ENCODE assay signal across 8 mouse cellular contexts in the genomic region with DNA sequence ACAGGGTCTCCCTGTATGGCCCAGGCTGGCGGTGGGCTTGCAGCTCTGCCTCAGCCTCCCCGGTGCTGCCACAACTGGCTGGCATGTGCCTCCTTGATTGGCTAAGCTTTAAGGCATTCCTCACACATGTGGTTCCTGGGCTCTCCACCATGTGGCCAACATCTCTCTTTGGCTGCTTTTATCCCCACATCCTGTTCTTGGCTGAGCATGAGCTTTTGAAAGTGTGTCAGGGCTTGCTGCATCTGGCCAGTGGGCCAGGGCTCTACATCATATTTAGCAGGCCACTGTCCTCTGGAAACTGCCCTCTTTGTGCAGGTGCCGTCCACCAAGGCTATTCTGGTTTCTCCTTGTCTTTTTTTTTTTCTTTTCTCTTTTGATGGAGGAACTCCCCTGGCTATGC. TPM values are rescaled to one million over a fixed set of nuclear protein-coding genes. Genes with fewer than 3 reads are reported as not detected.
DNase-seq lines count a peak whose midpoint lies in the region; ATAC-seq and TF ChIP-seq lines count a peak whose summit lies in the region.

No protein-coding gene starts in this region.

- peaks cover 73% of the 10 kb centered on the region for H3K79me2 ChIP-seq in C2C12 (ENCODE audit: control insufficient read depth, insufficient read depth)

- peak overlapping the region; percentile 98 for H3K4me2 ChIP-seq in hindbrain, embryonic 16.5 days (ENCODE audit: low read length)

- no peaks in the 10 kb centered on the region for H3K27me3 ChIP-seq in C2C12 (ENCODE audit: control insufficient read depth, insufficient read depth, insufficient read length)
- no peaks in the 10 kb centered on the region for H3K27me3 ChIP-seq in hindbrain, embryonic 16.5 days (replicated peaks; ENCODE audit: control insufficient read depth, insufficient read depth, low read length)
- no peaks in the 10 kb centered on the region for H3K27me3 ChIP-seq in midbrain, embryonic 10.5 days (ENCODE audit: low read depth, poor library complexity, severe bottlenecking)

- no peaks in the 10 kb centered on the region for H3K9me3 ChIP-seq in hindbrain, embryonic 16.5 days (ENCODE audit: control insufficient read depth, low read length)
- no peaks in the 10 kb centered on the region for H3K9me3 ChIP-seq in midbrain, embryonic 10.5 days (replicated peaks)

- H3K4me1 ChIP-seq in hindbrain, embryonic 16.5 days (ENCODE audit: control insufficient read depth, insufficient read depth, low read depth, low read length), result peaks cover 37% of the 10 kb centered on the region
- peaks cover 50% of the 10 kb centered on the region for H3K4me1 ChIP-seq in midbrain, embryonic 10.5 days

- DNase-seq in CD4-positive, CD25-positive, alpha-beta regulatory T cell, adult 2 months (ENCODE audit: low read depth, low spot score), result peak; percentile 25
- DNase-seq in fibroblast of lung, adult 2 months (ENCODE audit: low read depth), result peak; percentile 64
- DNase-seq in midbrain, embryonic 10.5 days (ENCODE audit: low spot score), result no peak
- DNase-seq in layer of hippocampus, adult 18-20 months (ENCODE audit: low spot score in 2 of 2), result no peak
- no peak for DNase-seq in left cerebral cortex, adult 9 months (ENCODE audit: low spot score in 2 of 2)

- no peak overlapping the region for H3ac ChIP-seq in C2C12 (ENCODE audit: control insufficient read depth, insufficient read length, low read depth)

- peaks cover 35% of the 10 kb centered on the region for H3K79me3 ChIP-seq in C2C12 (ENCODE audit: low read depth)

- no peak for ATAC-seq in CD4-positive, CD25-positive, alpha-beta regulatory T cell, adult 4 months
- no peak for ATAC-seq in hindbrain, embryonic 16.5 days

- 0 out of 2 replicates have a peak overlapping the region, but pooled peaks have one; percentile 19 for H3K27ac ChIP-seq in hindbrain, embryonic 16.5 days (ENCODE audit: low read depth, low read length)
- H3K27ac ChIP-seq in midbrain, embryonic 10.5 days (replicated peaks), result no peak overlapping the region

- 71% methylated on average over 3 of the region's 3 CpGs for WGBS in hindbrain, embryonic 16.5 days
- 75% methylated on average over 3 of the region's 3 CpGs for WGBS in midbrain, embryonic 10.5 days

- no peak for TF ChIP-seq CTCF in C2C12 (IDR thresholded peaks at IDR 0.05; ENCODE audit: control insufficient read depth, insufficient read depth, insufficient read length)

- peak overlapping the region; percentile 98 for H3K4me3 ChIP-seq in C2C12 (ENCODE audit: insufficient read depth, poor library complexity, severe bottlenecking)
- H3K4me3 ChIP-seq in hindbrain, embryonic 16.5 days (ENCODE audit: low read length), result peak overlapping the region; percentile 76
- peak overlapping the region; percentile 99 for H3K4me3 ChIP-seq in midbrain, embryonic 10.5 days

- peak overlapping the region; percentile 89; the same call in 1 of the 2 replicates for H3K9ac ChIP-seq in hindbrain, embryonic 16.5 days (ENCODE audit: low read depth, low read length)

- peaks cover 21% of the 10 kb centered on the region for H3K36me3 ChIP-seq in C2C12 (ENCODE audit: control insufficient read depth, insufficient read depth)
- peaks cover 16% of the 10 kb centered on the region for H3K36me3 ChIP-seq in hindbrain, embryonic 16.5 days (ENCODE audit: control insufficient read depth, insufficient read depth, low read length)
- H3K36me3 ChIP-seq in midbrain, embryonic 10.5 days, result peaks cover 25% of the 10 kb centered on the region

TF ChIP-seq in C2C12, 6 proteins besides CTCF, POLR2A, EP300 and RAD21:
- TF ChIP-seq MAX (IDR thresholded peaks at IDR 0.05) (peak; percentile 94), CEBPB (IDR thresholded peaks at IDR 0.05; ENCODE audit: low read depth) (no peak), USF1 (IDR thresholded peaks at IDR 0.05; ENCODE audit: low read depth) (peak; percentile 31)

RNA-seq across cellular contexts. Expression of gene Sppl2b, which starts 1.2 kb away (rescaled TPM):
- 10 to 100 TPM; 12.2 to 22.2 TPM for polyA plus RNA-seq in CD4-positive, CD25-positive, alpha-beta regulatory T cell, adult 4 months (2017; shearing (Covaris generic))
- 31.2 TPM for polyA plus RNA-seq in C2C12 (2012; fragmentation: generic; extraction: Trizol)
- 92.4 and 97.5 TPM in 2 replicates for polyA plus RNA-seq in hindbrain, embryonic 16.5 days (2015; fragmentation: Nextera tagmentation; extraction: Ambion mirVana)
- 42.8 and 45.6 TPM in 2 replicates for polyA plus RNA-seq in midbrain, embryonic 10.5 days (2016; fragmentation: Nextera tagmentation; extraction: Ambion mirVana)
- total RNA-seq in layer of hippocampus, adult 18-20 months (2021), result 10 to 100 TPM; 46.4 to 55.6 TPM

RNA-seq across cellular contexts. Expression of gene Lsm7, which starts 1.3 kb away (rescaled TPM):
- 100 to 1,000 TPM; 198 to 233 TPM for polyA plus RNA-seq in CD4-positive, CD25-positive, alpha-beta regulatory T cell, adult 4 months (2017; shearing (Covaris generic))
- polyA plus RNA-seq in C2C12 (2012; fragmentation: generic; extraction: Trizol), result 297 TPM
- 197 and 208 TPM in 2 replicates for polyA plus RNA-seq in hindbrain, embryonic 16.5 days (2015; fragmentation: Nextera tagmentation; extraction: Ambion mirVana)
- 322 and 326 TPM in 2 replicates for polyA plus RNA-seq in midbrain, embryonic 10.5 days (2016; fragmentation: Nextera tagmentation; extraction: Ambion mirVana)
- total RNA-seq in layer of hippocampus, adult 18-20 months (2021), result 10 to 100 TPM; 41.4 to 50.4 TPM

RNA-seq across cellular contexts. Expression of gene Lingo3, which starts 12.4 kb away (rescaled TPM):
- polyA plus RNA-seq in CD4-positive, CD25-positive, alpha-beta regulatory T cell, adult 4 months (2017; shearing (Covaris generic)), result not detected
- 0.05 TPM for polyA plus RNA-seq in C2C12 (2012; fragmentation: generic; extraction: Trizol)
- polyA plus RNA-seq in hindbrain, embryonic 16.5 days (2015; fragmentation: Nextera tagmentation; extraction: Ambion mirVana), result 22.1 and 23.3 TPM in 2 replicates
- 1.1 and 1.4 TPM in 2 replicates for polyA plus RNA-seq in midbrain, embryonic 10.5 days (2016; fragmentation: Nextera tagmentation; extraction: Ambion mirVana)
- total RNA-seq in layer of hippocampus, adult 18-20 months (2021), result 10 to 100 TPM; 42.7 to 51.6 TPM

RNA-seq across cellular contexts. Expression of gene Tmprss9, which starts 15.4 kb away (rescaled TPM):
- not detected for polyA plus RNA-seq in CD4-positive, CD25-positive, alpha-beta regulatory T cell, adult 4 months (2017; shearing (Covaris generic))
- 0.02 TPM for polyA plus RNA-seq in C2C12 (2012; fragmentation: generic; extraction: Trizol)
- polyA plus RNA-seq in hindbrain, embryonic 16.5 days (2015; fragmentation: Nextera tagmentation; extraction: Ambion mirVana), result 0.13 and 0.27 TPM in 2 replicates
- 0.02 and 0.09 TPM in 2 replicates for polyA plus RNA-seq in midbrain, embryonic 10.5 days (2016; fragmentation: Nextera tagmentation; extraction: Ambion mirVana)
- under 1 TPM; 0.40 to 0.56 TPM for total RNA-seq in layer of hippocampus, adult 18-20 months (2021)

RNA-seq across cellular contexts. Expression of gene Oaz1, which starts 29.8 kb away (rescaled TPM):
- polyA plus RNA-seq in CD4-positive, CD25-positive, alpha-beta regulatory T cell, adult 4 months (2017; shearing (Covaris generic)), result 1,000 to 10,000 TPM; 1,727 to 2,219 TPM
- polyA plus RNA-seq in C2C12 (2012; fragmentation: generic; extraction: Trizol), result 1,494 TPM
- polyA plus RNA-seq in hindbrain, embryonic 16.5 days (2015; fragmentation: Nextera tagmentation; extraction: Ambion mirVana), result 1,272 and 1,293 TPM in 2 replicates
- polyA plus RNA-seq in midbrain, embryonic 10.5 days (2016; fragmentation: Nextera tagmentation; extraction: Ambion mirVana), result 2,246 and 2,347 TPM in 2 replicates
- total RNA-seq in layer of hippocampus, adult 18-20 months (2021), result 100 to 1,000 TPM; 518 to 519 TPM

Comparison
In these comparisons a context has a peak if more than half of its experiments do, and no peak if none do; other contexts are left out.
1. DNase-seq: peak in CD4-positive, CD25-positive, alpha-beta regulatory T cell, adult 2 months (single experiment) and fibroblast of lung, adult 2 months (single experiment); none in midbrain, embryonic 10.5 days (single experiment), layer of hippocampus, adult 18-20 months (0 of 2) and left cerebral cortex, adult 9 months (0 of 2).
2. Peak in every context shown above with its lines, with median percentiles within 50 percentile points of each other: H3K4me3 ChIP-seq.